Mouse (Mus musculus) kidney, postnatal 0 days (tissue): ENCODE measurements around the gene Slc25a39. TPM values are rescaled to one million over a fixed set of nuclear protein-coding genes. Genes with fewer than 3 reads are reported as not detected.
A peak's percentile ranks its signal among the peaks of the same experiment; 100 is the strongest.

Source experiments
- ATAC-seq: fragments of 200-750 bp; cut with Nextera tagmentation; replicated peaks from 2 replicates; pipeline ENCODE4 v1.8.0; 2017; ENCODE audit warnings: low read depth, moderate number of reproducible peaks, moderate TSS enrichment, moderate library complexity; ENCODE audit not compliant: low FRiP score
- DNase-seq: peaks from one replicate; pipeline ENCODE4 v3.0.0-alpha.2; 2016; ENCODE audit warnings: low spot score
- H3K27ac ChIP-seq: fragments of 300-500 bp; sonication (generic); 2 replicates; pipeline ENCODE4 v1.5.1; 2014; ENCODE audit warnings: mild to moderate bottlenecking
- H3K27me3 ChIP-seq: fragments of 300-500 bp; sonication (generic); 2 replicates; pipeline ENCODE4 v1.6.1; 2014; ENCODE audit warnings: low read length, mixed read lengths; ENCODE audit not compliant: insufficient read depth
- H3K36me3 ChIP-seq: fragments of 300-500 bp; sonication (generic); 2 replicates; pipeline ENCODE4 v1.6.1; 2014; ENCODE audit warnings: low read length, mixed read lengths; ENCODE audit not compliant: insufficient read depth
- H3K4me1 ChIP-seq: fragments of 300-500 bp; sonication (generic); replicated peaks from 2 replicates; pipeline ENCODE4 v1.6.1; 2014; ENCODE audit warnings: antibody characterized with exemption, low read length, mixed read lengths; ENCODE audit not compliant: insufficient read depth
- H3K4me2 ChIP-seq: fragments of 300-500 bp; sonication (generic); 2 replicates; pipeline ENCODE4 v1.6.1; 2014; ENCODE audit warnings: mild to moderate bottlenecking, low read length, moderate library complexity, mixed read lengths
- H3K4me3 ChIP-seq: fragments of 300-500 bp; sonication (generic); replicated peaks from 2 replicates; pipeline ENCODE4 v1.5.1; 2014; ENCODE audit warnings: low read depth, low read length
- H3K9ac ChIP-seq: fragments of 300-500 bp; sonication (generic); 2 replicates; pipeline ENCODE4 v1.6.1; 2014; ENCODE audit warnings: low read depth, low read length
- H3K9me3 ChIP-seq: fragments of 300-500 bp; sonication (generic); replicated peaks from 2 replicates; pipeline ENCODE4 v1.6.1; 2016; ENCODE audit warnings: low read length, inconsistent platforms, mixed read lengths
- CTCF ChIP-seq: IDR thresholded peaks from 2 replicates; pipeline ENCODE4 v1.5.1; 2016; ENCODE audit warnings: antibody characterized with exemption, low read depth, mild to moderate bottlenecking, moderate library complexity
- WGBS: fragments of 180-500 bp; shearing (Covaris S2); extraction: QIAGEN DNeasy Blood & Tissue Kit; methylation state at CpG from one replicate; pipeline ENCODE4 v1.1.7; 2014; 5-methylcytosine and 5-hydroxymethylcytosine counted together
- polyA plus RNA-seq: library from polyadenylated mRNA; unstranded; fragments of >200 nt; fragmentation: Nextera tagmentation; extraction: Ambion mirVana; gene quantifications from 2 replicates; pipeline ENCODE4 v1.2.1, GENCODE M21; 2015

Slc25a39 gene
- polyA plus RNA-seq, 1 experiment from 2014 or later: 352 TPM

GRCm38 (mm10) chr11:102432896-102433295 lies 25.1 kb upstream of the Slc25a39 start:
- Histone ChIP-seq H3K4me1 (peaks cover 9% of the 10 kb centered on the region), H3K27ac (no peak overlapping the region; the same call in 1 of the 2 replicates), H3K36me3 (peaks cover 24% of the 10 kb centered on the region), H3K9me3 (no peaks in the 10 kb centered on the region), H3K4me2 (no peak overlapping the region), H3K27me3 (no peaks in the 10 kb centered on the region), H3K4me3 (no peak overlapping the region), H3K9ac (no peak overlapping the region)
- no peak for TF ChIP-seq CTCF
- WGBS: 91% methylated on average over 6 of the region's 6 CpGs
- DNase-seq: no peak
- ATAC-seq: no peak

DNA sequence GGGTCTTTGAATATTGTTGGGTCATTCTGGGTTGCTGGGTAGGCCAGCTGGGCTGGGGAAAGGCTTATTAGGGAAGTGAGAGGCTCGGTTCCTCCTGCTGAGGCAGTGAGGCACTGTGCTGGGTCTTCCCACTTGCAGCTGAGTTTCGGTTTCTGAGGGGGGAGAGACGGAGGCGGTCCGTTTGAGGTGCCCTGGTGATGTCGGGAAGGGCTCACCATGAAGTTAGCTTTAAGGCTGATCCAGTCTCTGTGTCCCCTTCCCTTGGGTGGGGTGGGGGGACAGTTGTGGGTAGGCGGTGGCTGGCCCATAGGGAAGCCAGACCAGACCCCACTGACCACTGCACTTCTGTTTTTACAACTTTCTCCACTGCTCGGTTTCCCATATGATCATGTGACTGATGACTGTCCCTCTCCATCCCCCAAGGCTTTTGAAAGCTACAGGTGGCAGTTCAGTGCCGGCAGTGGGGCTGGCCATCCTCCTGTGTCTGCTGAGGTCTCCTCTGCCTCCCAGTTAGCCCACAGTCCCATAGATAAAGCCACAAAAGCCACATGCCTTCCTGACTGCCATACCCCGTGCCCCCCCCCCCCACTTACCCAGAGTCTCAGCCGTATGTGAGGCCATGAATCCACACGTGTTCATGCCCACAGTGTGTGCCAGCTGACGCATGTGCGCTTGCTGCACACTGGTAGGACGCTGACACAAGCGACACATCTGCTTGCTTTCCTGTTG lies 24.5 kb upstream of the Slc25a39 start:
- WGBS: 71% methylated on average over 16 of the region's 16 CpGs
- no peak for ATAC-seq
- no peak overlapping the region; the same call in 1 of the 2 replicates for H3K27ac ChIP-seq
- no peaks in the 10 kb centered on the region for H3K27me3 ChIP-seq
- H3K9me3 ChIP-seq: no peaks in the 10 kb centered on the region
- no peak for TF ChIP-seq CTCF
- H3K4me2 ChIP-seq: no peak overlapping the region
- H3K4me1 ChIP-seq: peaks cover 3% of the 10 kb centered on the region; the same call in 1 of the 2 replicates
- DNase-seq: no peak
- no peak overlapping the region for H3K4me3 ChIP-seq
- H3K36me3 ChIP-seq: peaks cover 24% of the 10 kb centered on the region
- H3K9ac ChIP-seq: peak overlapping the region; percentile 24

- Histone ChIP-seq H3K4me2 (no peak overlapping the region), H3K27ac (no peak overlapping the region), H3K4me3 (no peak overlapping the region), H3K9ac (peak overlapping the region; percentile 24; the same call in 1 of the 2 replicates), H3K36me3 (peaks cover 24% of the 10 kb centered on the region), H3K9me3 (no peaks in the 10 kb centered on the region), H3K27me3 (no peaks in the 10 kb centered on the region), H3K4me1 (no peaks in the 10 kb centered on the region)
- DNase-seq: no peak
- TF ChIP-seq CTCF: no peak
- WGBS: 89% methylated on average over 3 of the region's 3 CpGs
- no peak for ATAC-seq
These were observed 24.0 kb upstream of the Slc25a39 start for GRCm38 (mm10) chr11:102431728-102432114.

GRCm38 (mm10) chr11:102431018-102431645 lies 23.4 kb upstream of the Slc25a39 start:
- Histone ChIP-seq H3K27me3 (no peaks in the 10 kb centered on the region), H3K9ac (peak overlapping the region; percentile 51), H3K36me3 (peaks cover 19% of the 10 kb centered on the region), H3K9me3 (no peaks in the 10 kb centered on the region), H3K4me2 (peak overlapping the region; percentile 61), H3K4me1 (no peaks in the 10 kb centered on the region), H3K4me3 (peak overlapping the region; percentile 55), H3K27ac (peak overlapping the region; percentile 81)
- ATAC-seq (no peak), DNase-seq (peak; percentile 91)
- TF ChIP-seq CTCF: peak; percentile 85
- 0% methylated on average over 7 of the region's 7 CpGs for WGBS

DNA sequence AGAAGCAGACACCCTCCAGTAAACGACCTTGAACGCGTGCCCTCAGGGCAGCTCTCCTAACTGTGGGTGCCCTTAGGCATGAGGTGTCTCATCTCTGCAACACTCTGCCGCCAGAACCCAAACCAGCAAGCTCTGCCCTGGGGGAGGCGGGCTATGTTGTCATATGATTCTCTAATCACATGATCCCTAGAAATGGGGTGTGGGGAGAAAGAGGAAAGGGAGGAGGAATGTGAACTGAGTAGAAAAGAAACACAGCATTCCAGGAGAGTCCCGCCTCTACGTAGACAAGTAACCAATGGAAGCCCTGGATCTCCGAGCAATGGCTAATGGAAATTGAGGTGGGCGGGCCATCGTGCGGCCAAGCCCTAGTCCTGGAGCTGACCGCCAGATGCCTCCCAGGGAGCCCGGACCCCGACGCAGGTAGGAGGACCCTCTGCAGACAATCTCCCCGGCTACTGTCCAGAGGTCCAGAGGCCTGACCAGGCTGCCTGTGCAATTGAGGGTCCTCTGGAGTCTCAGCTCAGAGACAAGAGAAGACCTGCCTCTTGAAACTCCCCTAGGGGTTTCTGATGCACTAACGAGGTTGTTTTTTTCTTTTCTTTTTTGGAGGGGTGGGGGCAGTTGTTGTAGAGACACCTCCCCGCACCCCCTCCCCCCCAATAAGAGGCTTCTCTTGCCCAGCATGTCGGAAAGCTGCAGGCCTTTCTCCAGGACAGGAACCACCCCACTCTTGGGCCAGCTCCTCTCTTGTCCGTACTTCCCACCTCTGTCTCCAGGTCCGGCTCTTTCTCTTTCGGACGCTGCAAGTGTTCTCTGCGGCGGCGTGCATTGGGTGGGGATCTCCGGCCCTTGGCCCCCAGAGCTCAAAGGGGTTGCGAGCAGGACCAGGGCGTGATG lies 22.6 kb upstream of the Slc25a39 start, which contains the start of gene Grn:
Grn (plus strand) TSS at position 195 of the 897 bp plus-strand sequence.
- no peaks in the 10 kb centered on the region for H3K27me3 ChIP-seq
- peak within 1 kb of the TSS; percentile 55 for H3K4me3 ChIP-seq
- H3K9ac ChIP-seq: peak within 1 kb of the TSS; percentile 61
- peaks cover 11% of the 10 kb centered on the region; the same call in 1 of the 2 replicates for H3K36me3 ChIP-seq
- peak within 1 kb of the TSS; percentile 81 for H3K27ac ChIP-seq
- DNase-seq: peak; percentile 100
- no peak for TF ChIP-seq CTCF
- peak; percentile 89 for ATAC-seq
- no peaks in the 10 kb centered on the region for H3K9me3 ChIP-seq
- WGBS: under 1% methylated on average over 29 of the region's 29 CpGs
- no peaks in the 10 kb centered on the region for H3K4me1 ChIP-seq
- H3K4me2 ChIP-seq: peak within 1 kb of the TSS; percentile 61

- ATAC-seq: no peak
- H3K27ac ChIP-seq: 0 out of 2 replicates have a peak overlapping the region, but pooled peaks have one; percentile 58
- H3K4me3 ChIP-seq: peak overlapping the region; percentile 55
- no peak for TF ChIP-seq CTCF
- no peaks in the 10 kb centered on the region for H3K4me1 ChIP-seq
- DNase-seq: no peak
- 0 out of 2 replicates have a peak, but pooled peaks cover 4% of the 10 kb centered on the region for H3K36me3 ChIP-seq
- H3K9ac ChIP-seq: peak overlapping the region; percentile 61
- no peaks in the 10 kb centered on the region for H3K9me3 ChIP-seq
- peak overlapping the region; percentile 61 for H3K4me2 ChIP-seq
- 37% methylated on average over 3 of the region's 3 CpGs for WGBS
- H3K27me3 ChIP-seq: no peaks in the 10 kb centered on the region
These were observed 21.8 kb upstream of the Slc25a39 start for GRCm38 (mm10) chr11:102429551-102429950.
